In the genomic region with DNA sequence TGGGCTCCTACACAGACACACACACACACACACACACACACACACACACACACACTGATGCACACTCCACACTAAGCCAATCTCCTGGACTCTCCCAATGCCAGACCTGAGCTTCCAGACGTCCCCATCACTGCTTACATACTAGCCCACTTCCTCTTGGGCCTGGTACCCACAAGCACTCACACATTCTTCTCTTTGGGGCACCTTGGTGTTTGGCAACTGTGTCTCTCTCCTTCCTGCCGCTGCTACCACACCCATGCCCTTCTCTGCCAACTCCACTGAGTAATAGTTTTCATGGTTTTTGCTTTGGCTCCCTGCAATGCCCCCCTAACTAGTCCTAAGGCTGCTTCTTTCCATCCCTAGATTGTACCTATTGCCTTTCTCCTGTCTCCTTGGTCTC, we compare ENCODE assay signal across 22 mouse cellular contexts. TPM values are rescaled to one million over a fixed set of nuclear protein-coding genes. Genes with fewer than 3 reads are reported as not detected.
"Had no signal": no experiment of that assay in that cellular context is flagged by ENCODE, and none has a peak within 500 bp of the region (broad histone marks: within the 10 kb centered on the region; RNA-seq: fewer than 3 reads in every experiment).

No protein-coding gene starts in this region.

- H3K36me3 ChIP-seq: kidney, embryonic 15.5 days; limb, embryonic 10.5 days; limb, embryonic 13.5 days; liver, embryonic 13.5 days; midbrain, embryonic 10.5 days; neural tube, embryonic 12.5 days; neural tube, embryonic 15.5 days had no signal

- H3K4me1 ChIP-seq: liver, embryonic 13.5 days; megakaryocyte, embryonic 14.5 days had no signal

- DNase-seq: kidney, adult 8-10 months; kidney, postnatal 10 days; kidney, postnatal 36 days; liver; liver, embryonic 13.5 days; lung, adult 2 months; lung, postnatal 14 days; lung, postnatal 4 days; midbrain, embryonic 14.5 days; right cerebral cortex, postnatal 14 days; right cerebral cortex, postnatal 4 days; thymus, adult 2 months; thymus, postnatal 14 days; thymus, postnatal 4 days had no signal

- H3K4me2 ChIP-seq: kidney, embryonic 15.5 days; limb, embryonic 13.5 days; liver, embryonic 13.5 days; neural tube, embryonic 12.5 days; neural tube, embryonic 15.5 days had no signal

- H3K27ac ChIP-seq: kidney, embryonic 15.5 days; limb, embryonic 10.5 days; limb, embryonic 13.5 days; liver, embryonic 13.5 days; midbrain, embryonic 10.5 days; neural tube, embryonic 12.5 days; neural tube, embryonic 15.5 days; stomach, postnatal 0 days had no signal

- H3K27me3 ChIP-seq: neural tube, embryonic 12.5 days; neural tube, embryonic 15.5 days had no signal

- H3K4me3 ChIP-seq: kidney, embryonic 15.5 days; limb, embryonic 10.5 days; limb, embryonic 13.5 days; liver, embryonic 13.5 days; megakaryocyte, embryonic 14.5 days; midbrain, embryonic 10.5 days; neural tube, embryonic 12.5 days; neural tube, embryonic 15.5 days had no signal

- H3K9me3 ChIP-seq: kidney, embryonic 15.5 days; limb, embryonic 10.5 days; limb, embryonic 13.5 days; liver, embryonic 13.5 days; midbrain, embryonic 10.5 days; neural tube, embryonic 12.5 days; neural tube, embryonic 15.5 days had no signal

- H3K9ac ChIP-seq: kidney, embryonic 15.5 days; limb, embryonic 13.5 days; liver, embryonic 13.5 days; neural tube, embryonic 12.5 days; neural tube, embryonic 15.5 days had no signal

RNA-seq across cellular contexts. Expression of a gene that starts 3.1 kb away (rescaled TPM):
- polyA plus RNA-seq: limb, embryonic 10.5 days had no signal
